Mouse (Mus musculus) hindbrain, embryonic 11.5 days (tissue): ENCODE results near the gene Cass4. TPM values are rescaled to one million over a fixed set of nuclear protein-coding genes. Genes with fewer than 3 reads are reported as not detected.

Source experiments
- ATAC-seq: fragments of 200-750 bp; cut with Nextera tagmentation; 2 replicates; pipeline ENCODE4 v1.8.0; 2017; ENCODE audit warnings: mild to moderate bottlenecking, moderate TSS enrichment, moderate library complexity; ENCODE audit not compliant: low FRiP score
- DNase-seq: peaks from one replicate; pipeline ENCODE4 v3.0.0-alpha.2; 2015; ENCODE audit warnings: low spot score
- H3K27ac ChIP-seq: fragments of 300-500 bp; sonication (generic); 2 replicates; pipeline ENCODE4 v1.5.1; 2014; ENCODE audit warnings: mild to moderate bottlenecking, low read depth, low read length
- H3K27me3 ChIP-seq: fragments of 300-500 bp; sonication (generic); 2 replicates; pipeline ENCODE4 v1.6.1; 2014; ENCODE audit warnings: mild to moderate bottlenecking, low read length, moderate library complexity, mixed read lengths; ENCODE audit not compliant: control insufficient read depth, insufficient read depth
- H3K36me3 ChIP-seq: fragments of 300-500 bp; sonication (generic); 2 replicates; pipeline ENCODE4 v1.6.1; 2014; ENCODE audit warnings: mild to moderate bottlenecking, low read length, moderate library complexity, mixed read lengths; ENCODE audit not compliant: control insufficient read depth, insufficient read depth
- H3K4me1 ChIP-seq: fragments of 300-500 bp; sonication (generic); replicated peaks from 2 replicates; pipeline ENCODE4 v1.6.1; 2014; ENCODE audit warnings: low read length, mixed read lengths; ENCODE audit not compliant: control insufficient read depth, insufficient read depth
- H3K4me2 ChIP-seq: fragments of 300-500 bp; sonication (generic); replicated peaks from 2 replicates; pipeline ENCODE4 v1.6.1; 2014; ENCODE audit warnings: mild to moderate bottlenecking, low read depth, low read length
- H3K4me3 ChIP-seq: fragments of 300-500 bp; sonication (generic); 2 replicates; pipeline ENCODE4 v1.5.1; 2014; ENCODE audit warnings: low read depth, low read length
- H3K9ac ChIP-seq: fragments of 300-500 bp; sonication (generic); 2 replicates; pipeline ENCODE4 v1.6.1; 2014; ENCODE audit warnings: low read depth, low read length
- H3K9me3 ChIP-seq: fragments of 300-500 bp; sonication (generic); 2 replicates; pipeline ENCODE4 v1.6.1; 2016; ENCODE audit warnings: low read length; ENCODE audit not compliant: control insufficient read depth
- WGBS: fragments of 180-500 bp; shearing (Covaris S2); extraction: QIAGEN DNeasy Blood & Tissue Kit; methylation state at CpG from one replicate; pipeline ENCODE4 v1.1.7; 2014; 5-methylcytosine and 5-hydroxymethylcytosine counted together
- polyA plus RNA-seq: library from polyadenylated mRNA; unstranded; fragments of >200 nt; fragmentation: Nextera tagmentation; extraction: Ambion mirVana; gene quantifications from 2 replicates; pipeline ENCODE4 v1.2.1, GENCODE M21; 2014

Cass4 gene
- polyA plus RNA-seq, 1 experiment from 2014 or later: 0.12 TPM

- Histone ChIP-seq H3K27ac (no peak overlapping the region), H3K27me3 (no peaks in the 10 kb centered on the region), H3K4me2 (no peak overlapping the region), H3K4me3 (no peak overlapping the region), H3K9ac (no peak overlapping the region), H3K9me3 (no peaks in the 10 kb centered on the region), H3K36me3 (no peaks in the 10 kb centered on the region), H3K4me1 (peaks cover 6% of the 10 kb centered on the region; the same call in 1 of the 2 replicates)
- ATAC-seq: no peak
- WGBS: 70% methylated on average over 16 of the region's 16 CpGs
- no peak for DNase-seq
Measured at GRCm38 (mm10) chr2:172437371-172437952, 43.9 kb downstream of the Cass4 start.

- H3K9ac ChIP-seq: peak within 1 kb of the TSS; percentile 68
- H3K4me2 ChIP-seq: peak within 1 kb of the TSS; percentile 64
- H3K4me1 ChIP-seq: peaks cover 6% of the 10 kb centered on the region; the same call in 1 of the 2 replicates
- H3K4me3 ChIP-seq: peak within 1 kb of the TSS; percentile 86
- H3K27ac ChIP-seq: no peak within 1 kb of the TSS
- peak; percentile 100 for DNase-seq
- H3K27me3 ChIP-seq: no peaks in the 10 kb centered on the region
- no peaks in the 10 kb centered on the region for H3K9me3 ChIP-seq
- H3K36me3 ChIP-seq: no peaks in the 10 kb centered on the region
- peak; percentile 98 for ATAC-seq
- 2% methylated on average over 35 of the region's 35 CpGs for WGBS
Measured at GRCm38 (mm10) chr2:172439843-172440639, 46.4 kb downstream of the Cass4 start, which contains the start of gene Rtf2. Rtf2 (plus strand) TSS chr2:172440556.

GRCm38 (mm10) chr2:172440640-172441005 lies 47.0 kb downstream of the Cass4 start:
- DNase-seq: no peak
- under 1% methylated on average over 21 of the region's 21 CpGs for WGBS

GRCm38 (mm10) chr2:172441176-172441575 lies 47.6 kb downstream of the Cass4 start:
- Histone ChIP-seq H3K4me2 (peak overlapping the region; percentile 64), H3K36me3 (no peaks in the 10 kb centered on the region), H3K9ac (peak overlapping the region; percentile 68), H3K27ac (no peak overlapping the region), H3K4me3 (peak overlapping the region; percentile 86), H3K27me3 (no peaks in the 10 kb centered on the region), H3K9me3 (no peaks in the 10 kb centered on the region), H3K4me1 (peaks cover 6% of the 10 kb centered on the region; the same call in 1 of the 2 replicates)
- ATAC-seq: no peak
- WGBS: 30% methylated on average over 6 of the region's 6 CpGs
- no peak for DNase-seq

More at GRCm38 (mm10) chr2:172440640-172441005, 47.0 kb downstream of the Cass4 start:
- H3K36me3 ChIP-seq: no peaks in the 10 kb centered on the region
- peaks cover 6% of the 10 kb centered on the region; the same call in 1 of the 2 replicates for H3K4me1 ChIP-seq
- H3K4me2 ChIP-seq: peak overlapping the region; percentile 64
- peak overlapping the region; percentile 68 for H3K9ac ChIP-seq
- H3K27ac ChIP-seq: no peak overlapping the region
- peak; percentile 82 for ATAC-seq
- H3K4me3 ChIP-seq: peak overlapping the region; percentile 86
- no peaks in the 10 kb centered on the region for H3K9me3 ChIP-seq
- no peaks in the 10 kb centered on the region for H3K27me3 ChIP-seq

- no peak overlapping the region for H3K4me2 ChIP-seq
- H3K9me3 ChIP-seq: no peaks in the 10 kb centered on the region
- H3K27ac ChIP-seq: no peak overlapping the region
- WGBS: 92% methylated on average over 4 of the region's 4 CpGs
- H3K4me1 ChIP-seq: peaks cover 6% of the 10 kb centered on the region; the same call in 1 of the 2 replicates
- ATAC-seq (no peak), DNase-seq (no peak)
- H3K9ac ChIP-seq: no peak overlapping the region
- H3K36me3 ChIP-seq: 0 out of 2 replicates have a peak, but pooled peaks cover 2% of the 10 kb centered on the region
- H3K4me3 ChIP-seq: no peak overlapping the region
- H3K27me3 ChIP-seq: no peaks in the 10 kb centered on the region
Measured at GRCm38 (mm10) chr2:172445617-172446016, 52.0 kb downstream of the Cass4 start.

- Histone ChIP-seq H3K9ac (no peak overlapping the region), H3K4me1 (no peaks in the 10 kb centered on the region), H3K27ac (no peak overlapping the region), H3K9me3 (no peaks in the 10 kb centered on the region), H3K27me3 (no peaks in the 10 kb centered on the region), H3K36me3 (0 out of 2 replicates have a peak, but pooled peaks cover 2% of the 10 kb centered on the region), H3K4me3 (no peak overlapping the region), H3K4me2 (no peak overlapping the region)
- DNase-seq: peak; percentile 19
- WGBS: 95% methylated on average over 6 of the region's 6 CpGs
- no peak for ATAC-seq
Measured at GRCm38 (mm10) chr2:172447317-172447716, 53.7 kb downstream of the Cass4 start.

DNA sequence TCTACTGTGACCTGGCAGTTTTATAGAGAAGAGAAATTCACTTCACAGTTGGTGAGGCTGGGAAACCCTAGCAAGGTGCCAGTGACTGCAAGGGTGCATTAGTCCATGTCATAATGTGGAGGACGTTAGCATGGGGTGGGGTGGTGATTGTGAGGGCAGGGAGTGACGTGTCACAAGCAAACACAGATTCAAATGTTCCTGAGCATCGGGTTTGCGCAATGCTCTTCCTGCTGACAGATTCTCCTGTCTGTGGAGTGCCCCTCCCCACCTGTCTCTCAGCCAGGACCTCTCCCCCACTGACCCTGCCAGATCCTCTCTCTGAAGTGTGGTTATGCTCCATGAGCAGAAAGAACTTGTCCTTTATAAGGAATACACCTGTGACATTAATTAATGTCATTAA lies 54.7 kb downstream of the Cass4 start:
- Histone ChIP-seq H3K27ac (no peak overlapping the region), H3K27me3 (no peaks in the 10 kb centered on the region), H3K4me2 (no peak overlapping the region), H3K9me3 (no peaks in the 10 kb centered on the region), H3K9ac (no peak overlapping the region), H3K4me1 (no peaks in the 10 kb centered on the region), H3K4me3 (no peak overlapping the region), H3K36me3 (0 out of 2 replicates have a peak, but pooled peaks cover 2% of the 10 kb centered on the region)
- ATAC-seq (no peak), DNase-seq (no peak)
- WGBS: 87% methylated on average over 4 of the region's 4 CpGs

DNA sequence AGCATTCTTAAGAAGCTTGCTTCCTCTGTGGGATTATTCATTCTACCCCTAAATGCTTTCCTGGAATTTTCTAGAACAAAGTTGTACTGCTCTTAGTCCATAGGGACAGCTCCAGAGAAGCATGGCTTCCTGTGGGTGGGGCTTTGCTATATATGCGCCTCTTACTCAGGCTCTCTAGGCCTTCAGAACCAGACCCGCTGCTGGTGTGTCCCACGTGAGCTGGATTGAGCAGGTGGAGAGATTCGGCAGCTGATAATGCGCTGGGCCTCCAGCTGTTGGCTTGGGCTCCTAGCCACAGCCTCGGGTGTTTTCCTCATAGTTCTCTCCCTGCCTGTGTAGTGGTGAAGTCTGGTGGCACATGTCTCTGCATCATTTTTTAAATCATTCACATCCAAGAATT lies 57.0 kb downstream of the Cass4 start:
- no peaks in the 10 kb centered on the region for H3K4me1 ChIP-seq
- ATAC-seq (no peak), DNase-seq (no peak)
- H3K9ac ChIP-seq: no peak overlapping the region
- no peak overlapping the region for H3K4me3 ChIP-seq
- no peak overlapping the region for H3K4me2 ChIP-seq
- no peaks in the 10 kb centered on the region for H3K9me3 ChIP-seq
- H3K27ac ChIP-seq: no peak overlapping the region
- WGBS: 90% methylated on average over 6 of the region's 6 CpGs
- H3K27me3 ChIP-seq: no peaks in the 10 kb centered on the region
- 0 out of 2 replicates have a peak, but pooled peaks cover 2% of the 10 kb centered on the region for H3K36me3 ChIP-seq
